Mouse (Mus musculus) 3T3-L1 (cell line): ENCODE results near the gene Platr25.
"Not testable (repeated sequence)": the region's sequence is repeated elsewhere in the genome, so short reads cannot be mapped to it uniquely, and the experiment has no call there.

Source experiments
- DNase-seq: peaks from one replicate; pipeline ENCODE4 v3.0.0-alpha.2; 2015; ENCODE audit warnings: low read depth, low spot score

Platr25 gene

GRCm38 (mm10) chr13:62760432-62761415 lies at the start of gene Platr25:
Gene Platr25, minus strand, starts transcription at chr13:62760709.
- peak; percentile 78 for DNase-seq

GRCm38 (mm10) chr13:62807981-62808380 lies 47.5 kb upstream of the Platr25 start:
- not testable (repeated sequence) for DNase-seq

- DNase-seq = not testable (repeated sequence)
Measured at GRCm38 (mm10) chr13:62786135-62786493, 25.6 kb upstream of the Platr25 start.

- peak; percentile 58 for DNase-seq
Measured at GRCm38 (mm10) chr13:62785199-62786134, 25.0 kb upstream of the Platr25 start, which contains the start of gene Gm5141. Gene Gm5141, minus strand, starts transcription at chr13:62785808.

- DNase-seq = peak; percentile 70
Measured at GRCm38 (mm10) chr13:62763806-62764205, 3.3 kb upstream of the Platr25 start.

DNA sequence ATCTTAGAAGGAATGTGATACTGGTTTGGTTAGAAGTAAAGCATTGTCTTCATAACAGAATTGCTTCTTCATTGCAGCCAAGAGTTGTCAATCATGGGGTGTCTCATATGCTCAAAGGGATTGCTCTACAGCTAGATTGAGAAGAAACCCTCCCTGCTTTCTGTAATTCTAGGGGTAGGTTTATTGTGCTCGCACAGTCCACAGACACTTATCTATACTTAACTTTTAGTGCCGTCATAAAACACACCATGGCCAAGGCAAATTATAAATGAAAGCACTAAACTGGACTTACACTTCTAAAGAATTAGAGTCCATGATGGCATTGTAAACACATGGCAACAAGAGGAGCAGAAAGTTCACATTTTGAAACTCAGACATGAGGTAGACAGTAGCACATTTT lies 27.2 kb downstream of the Platr25 start:
- DNase-seq = no peak

DNA sequence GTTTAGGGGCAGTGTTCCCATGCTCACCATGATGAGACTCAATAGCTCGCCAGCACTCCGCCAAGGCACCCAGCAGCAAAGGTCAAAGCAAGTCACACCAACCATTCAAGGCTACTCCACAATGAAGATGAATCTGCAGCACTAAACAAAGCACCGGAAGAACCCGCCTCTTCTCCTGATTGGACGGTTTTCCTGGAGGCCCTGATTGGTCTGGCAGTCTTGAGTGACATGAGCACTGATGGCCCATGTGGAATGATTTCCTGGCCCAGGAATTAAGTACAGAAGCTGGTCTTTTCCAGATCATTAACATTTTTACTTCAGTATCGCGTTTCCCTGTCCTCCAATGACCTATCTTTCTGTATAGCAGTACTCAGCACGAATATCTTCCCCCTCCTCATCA lies 47.9 kb downstream of the Platr25 start:
- not testable (repeated sequence) for DNase-seq

DNA sequence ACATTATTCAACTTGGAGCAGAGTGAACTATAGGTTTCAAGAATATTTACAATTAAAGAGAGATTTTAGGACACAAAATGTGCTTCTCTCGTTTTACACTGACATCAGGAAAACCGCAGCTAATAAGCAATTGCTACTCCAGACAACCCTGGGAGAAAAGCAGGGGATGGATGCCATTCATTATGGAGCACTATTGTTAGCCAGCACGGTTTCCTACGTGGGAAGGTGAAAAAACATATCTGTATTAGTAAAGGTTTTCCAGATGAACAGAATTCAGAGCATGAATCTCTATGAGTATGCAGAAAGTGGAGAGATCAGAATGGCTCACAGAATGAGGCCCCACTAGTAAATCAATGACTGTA lies 75.2 kb downstream of the Platr25 start:
- DNase-seq = not testable (repeated sequence)

DNA sequence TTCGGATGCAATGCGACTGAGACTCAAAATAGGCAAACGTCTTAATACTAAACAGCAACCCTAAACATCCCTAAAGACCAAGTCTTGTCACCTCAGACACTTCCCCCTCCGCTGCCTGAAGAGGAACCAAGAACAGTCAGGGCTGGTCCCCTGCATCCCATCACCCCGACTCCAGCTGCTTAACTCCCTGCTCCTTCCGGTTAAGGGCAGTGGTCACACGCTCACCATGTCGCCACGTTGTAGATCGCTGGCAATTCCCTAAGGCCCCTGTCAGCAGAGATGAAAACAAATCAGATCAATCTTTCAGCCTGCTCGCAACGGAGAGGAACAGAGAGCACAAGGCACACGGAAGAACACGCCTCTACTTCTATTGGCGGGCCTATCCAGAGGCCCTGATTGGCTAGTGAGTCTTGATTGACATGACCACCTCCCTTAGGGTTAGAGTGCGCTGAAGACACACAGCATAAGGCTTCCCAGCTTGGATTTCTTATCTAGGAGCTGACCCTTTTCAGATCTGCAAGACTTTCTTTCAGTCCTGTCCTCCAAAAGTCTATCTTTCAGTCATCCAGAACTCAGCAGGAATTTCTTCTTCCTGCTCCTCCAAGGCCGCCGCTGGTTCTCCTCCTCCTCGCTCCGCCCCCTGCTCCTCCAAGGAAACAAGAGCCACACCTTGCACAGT lies 75.8 kb downstream of the Platr25 start:
- peak; percentile 59 for DNase-seq

- no peak for DNase-seq
Measured at GRCm38 (mm10) chr13:62653369-62653743, 107.2 kb downstream of the Platr25 start.

DNA sequence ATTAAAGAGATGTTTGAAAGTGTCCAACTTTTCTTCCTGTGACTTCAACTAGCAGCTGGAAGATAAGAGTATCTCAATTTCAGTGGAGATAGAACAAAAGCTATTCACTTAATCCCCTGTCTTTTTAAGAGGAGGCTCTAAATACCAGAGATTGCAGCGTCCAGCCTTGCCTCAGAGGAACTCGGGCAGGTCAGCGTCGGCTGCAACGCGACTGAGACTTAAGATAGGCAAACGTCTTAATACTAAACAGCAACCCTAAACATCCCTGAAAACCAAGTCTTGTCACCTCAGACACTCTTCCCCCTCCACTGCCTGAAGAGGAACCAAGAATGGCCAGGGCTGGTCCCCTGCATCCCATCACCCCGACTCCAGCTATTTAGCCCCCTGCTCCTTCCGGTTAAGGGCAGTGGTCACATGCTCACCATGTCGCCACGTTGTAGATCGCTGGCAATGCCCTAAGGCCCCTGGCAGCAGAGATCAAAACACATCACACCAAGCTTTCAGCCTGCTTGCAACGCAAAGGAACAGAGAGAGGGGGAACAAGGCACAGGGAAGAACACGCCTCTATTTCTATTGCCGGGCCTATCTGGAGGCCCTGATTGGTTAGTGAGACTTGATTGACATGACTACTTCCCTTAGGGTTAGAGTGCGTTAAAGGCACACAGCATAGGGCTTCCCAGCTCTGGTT lies 107.7 kb downstream of the Platr25 start:
- DNase-seq = peak; percentile 88

GRCm38 (mm10) chr13:62627071-62627470 lies 133.4 kb downstream of the Platr25 start:
- peak; percentile 73 for DNase-seq

DNA sequence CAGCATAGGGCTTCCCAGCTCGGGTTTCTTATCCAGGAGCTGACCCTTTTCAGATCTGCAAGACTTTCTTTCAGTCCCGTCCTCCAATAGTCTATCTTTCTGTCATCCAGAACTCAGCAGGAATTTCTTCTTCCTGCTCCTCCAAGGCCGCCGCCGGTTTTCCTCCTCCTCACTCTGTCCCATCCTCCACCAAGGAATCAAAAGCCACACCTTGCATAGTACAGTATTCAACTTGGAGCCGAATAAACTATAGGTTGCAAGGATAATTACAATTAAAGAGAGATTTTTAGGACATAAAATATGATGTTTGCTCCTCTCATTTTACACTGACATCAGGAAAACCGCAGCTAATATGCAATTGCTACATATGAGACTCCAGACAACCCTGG lies 136.2 kb downstream of the Platr25 start:
- DNase-seq = peak; percentile 2

DNA sequence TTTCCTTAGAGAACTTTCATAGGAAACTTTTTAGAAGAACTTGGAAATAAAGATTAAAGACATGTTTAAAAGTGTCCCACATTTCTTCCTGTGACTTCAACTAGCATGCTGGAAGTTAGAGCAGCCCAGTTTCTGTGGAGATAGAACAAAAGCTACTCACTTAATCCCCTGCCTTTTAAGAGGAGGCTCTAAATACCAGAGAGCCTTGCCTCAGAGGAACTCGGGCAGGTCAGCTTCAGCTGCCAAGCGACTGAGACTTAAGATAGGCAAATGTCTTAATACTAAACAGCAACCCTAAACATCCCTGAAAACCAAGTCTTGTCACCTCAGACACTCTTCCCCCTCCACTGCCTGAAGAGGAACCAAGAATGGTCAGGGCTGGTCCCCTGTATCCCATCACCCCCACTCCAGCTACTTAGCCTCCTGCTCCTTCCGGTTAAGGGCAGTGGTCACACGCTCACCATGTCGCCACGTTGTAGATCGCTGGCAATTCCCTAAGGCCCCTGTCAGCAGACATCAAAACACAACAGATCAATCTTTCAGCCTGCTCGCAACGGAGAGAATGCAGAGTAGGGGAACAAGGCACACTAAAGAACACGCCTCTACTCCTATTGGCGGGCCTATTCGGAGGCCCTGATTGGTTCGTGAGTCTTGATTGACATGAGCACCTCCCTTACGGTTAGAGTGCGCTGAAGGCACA lies 136.8 kb downstream of the Platr25 start, which contains the start of gene 6720489N17Rik:
TSS of gene 6720489N17Rik (minus strand) at position 606 of the 700 bp plus-strand sequence.
- DNase-seq = peak; percentile 67
